Mouse (Mus musculus): Measurements from ENCODE around the gene Rtp4.

GRCm38 (mm10) chr16:23498691-23499131 lies 21.4 kb upstream of the Rtp4 start:
- TF ChIP-seq CTCF (IDR thresholded peaks at IDR 0.05; ENCODE audit: low read depth), result no peak
- no peak for TF ChIP-seq EP300 (IDR thresholded peaks at IDR 0.05; ENCODE audit: low read depth)
